Mouse (Mus musculus) megakaryocyte, embryonic 14.5 days (primary cell): ENCODE data around the gene Gm11273. TPM values are rescaled to one million over a fixed set of nuclear protein-coding genes. Genes with fewer than 3 reads are reported as not detected.
"Not testable (repeated sequence)": the region's sequence is repeated elsewhere in the genome, so short reads cannot be mapped to it uniquely, and the experiment has no call there.

Experiments
- H3K27me3 ChIP-seq: replicated peaks from 2 replicates; pipeline ENCODE3; 2012; ENCODE audit warnings: inconsistent platforms
- H3K36me3 ChIP-seq: replicated peaks from 2 replicates; pipeline ENCODE3; 2012; ENCODE audit warnings: low read length, inconsistent platforms, mixed read lengths
- H3K4me1 ChIP-seq: 2 replicates; pipeline ENCODE4 v1.6.1; 2012; ENCODE audit warnings: inconsistent platforms
- H3K4me3 ChIP-seq: replicated peaks from 2 replicates; pipeline ENCODE3; 2012; ENCODE audit warnings: moderate library complexity, mild to moderate bottlenecking, inconsistent platforms
- H3K9me3 ChIP-seq: 2 replicates; pipeline ENCODE4 v1.6.1; 2012; ENCODE audit warnings: inconsistent platforms
- FLI1 ChIP-seq: IDR thresholded peaks from 2 replicates; pipeline ENCODE4 v1.6.1; 2012; ENCODE audit warnings: low read length, inconsistent platforms, mixed read lengths
- GATA1 ChIP-seq: IDR thresholded peaks from 3 replicates; pipeline ENCODE4 v1.6.1; 2012; ENCODE audit warnings: mixed read lengths, low read length, inconsistent platforms, borderline replicate concordance
- polyA plus RNA-seq: library from polyadenylated mRNA; stranded (reverse); fragments of >175 nt; gene quantifications from 2 replicates; pipeline ENCODE4 v1.2.3, GENCODE M21; 2012; ENCODE audit warnings: low replicate concordance; ENCODE audit not compliant: insufficient read depth

Gene Gm11273
- 6.5 and 41.0 TPM in 2 replicates for polyA plus RNA-seq

- not testable (repeated sequence) for H3K4me1 ChIP-seq, H3K36me3 ChIP-seq, H3K27me3 ChIP-seq, H3K9me3 ChIP-seq, H3K4me3 ChIP-seq
Observed at GRCm38 (mm10) chr13:21501182-21501581, at the start of gene Gm11273. TSS of gene Gm11273 (minus strand) at chr13:21501418.

DNA sequence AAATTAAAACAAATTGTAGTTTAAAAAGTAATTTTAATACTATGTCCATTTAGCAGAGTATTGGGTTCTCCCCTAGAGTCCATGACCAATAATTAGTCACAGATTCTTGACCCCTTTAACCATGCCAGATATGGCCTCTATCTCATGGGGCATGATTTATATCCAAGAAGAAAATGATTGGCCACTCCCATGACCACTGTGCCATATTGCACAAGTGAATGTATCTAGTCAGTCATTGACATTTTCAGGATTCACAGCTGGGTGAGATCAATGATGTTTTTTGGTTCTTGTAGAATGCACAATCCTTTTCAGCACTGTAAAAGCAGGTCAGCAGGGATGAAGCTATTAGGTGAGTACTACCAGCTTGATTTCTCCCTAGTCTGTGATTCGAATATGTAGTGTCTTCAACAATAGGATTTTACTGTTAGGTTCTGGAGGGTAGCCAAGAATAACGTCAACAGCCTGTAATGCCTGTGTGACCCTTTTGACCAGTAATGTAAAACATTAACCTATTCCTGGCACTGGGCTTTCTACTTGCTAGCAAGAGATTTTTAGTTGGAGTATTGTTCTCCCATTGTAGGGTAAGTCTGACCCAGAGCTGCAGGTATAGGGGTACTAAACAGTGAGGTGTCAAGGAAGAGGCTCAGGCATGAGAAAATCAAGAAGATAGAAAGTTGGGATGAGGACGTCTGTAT is 49.3 kb upstream of the Gm11273 start:
- TF ChIP-seq GATA1 (no peak), FLI1 (no peak)
- no peaks in the 10 kb centered on the region for H3K4me1 ChIP-seq
- H3K36me3 ChIP-seq = no peaks in the 10 kb centered on the region
- H3K4me3 ChIP-seq = no peak overlapping the region
- H3K27me3 ChIP-seq = no peaks in the 10 kb centered on the region
- H3K9me3 ChIP-seq = no peaks in the 10 kb centered on the region

DNA sequence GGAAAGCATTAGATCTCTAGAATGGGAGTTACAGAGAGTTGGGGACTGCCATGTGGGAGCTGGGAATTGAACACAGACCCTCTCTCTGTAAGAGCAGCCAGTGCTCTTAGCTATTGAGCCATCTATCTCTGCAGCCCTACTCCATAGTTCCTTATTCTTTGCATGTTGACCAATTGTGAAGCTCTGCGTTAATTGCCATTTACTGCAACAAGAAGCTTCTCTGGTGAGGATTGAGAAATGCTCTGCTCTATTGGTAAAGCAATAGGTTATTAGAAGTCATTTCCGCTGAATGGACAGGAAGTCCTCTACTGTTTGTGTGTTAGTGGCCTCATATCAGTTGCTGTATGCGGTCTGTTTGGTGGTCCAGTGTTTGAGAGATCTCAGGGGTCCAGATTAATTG is 48.3 kb upstream of the Gm11273 start:
- Histone ChIP-seq H3K9me3 (no peaks in the 10 kb centered on the region), H3K4me1 (no peaks in the 10 kb centered on the region), H3K4me3 (no peak overlapping the region), H3K27me3 (no peaks in the 10 kb centered on the region), H3K36me3 (no peaks in the 10 kb centered on the region)
- TF ChIP-seq GATA1 = no peak
- TF ChIP-seq FLI1 = no peak

DNA sequence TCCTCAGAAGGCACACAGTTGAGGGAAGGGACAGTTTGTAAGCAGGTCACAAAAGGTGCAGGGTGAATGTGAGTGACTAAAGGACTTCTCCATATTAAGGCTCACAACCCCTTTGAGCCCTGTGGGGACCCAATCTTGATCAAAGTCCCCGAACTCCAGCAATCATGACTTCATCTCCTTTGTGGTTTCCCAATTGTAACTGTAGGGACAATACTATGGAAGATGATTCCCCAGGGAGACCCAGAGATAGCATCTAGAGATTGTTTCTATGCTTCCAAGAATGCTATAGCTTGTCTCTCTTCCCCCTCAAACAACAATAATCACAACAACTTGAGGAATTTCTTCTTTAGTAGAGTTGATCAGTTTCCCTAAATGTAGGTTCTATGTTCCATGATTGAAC is 41.5 kb upstream of the Gm11273 start, which contains the start of gene Olfr1366:
TSS of gene Olfr1366 (minus strand) at position 101 of the 400 bp plus-strand sequence.
- no peak for TF ChIP-seq GATA1
- TF ChIP-seq FLI1 = no peak
- no peaks in the 10 kb centered on the region for H3K4me1 ChIP-seq

GRCm38 (mm10) chr13:21530781-21531201 is 29.6 kb upstream of the Gm11273 start, which contains the start of gene Zkscan8:
TSS of gene Zkscan8 (minus strand) at chr13:21531120.
- peaks cover 1% of the 10 kb centered on the region for H3K27me3 ChIP-seq
- H3K4me1 ChIP-seq = peaks cover 10% of the 10 kb centered on the region
- H3K36me3 ChIP-seq = peaks cover 15% of the 10 kb centered on the region
- TF ChIP-seq FLI1 = 0 out of 2 replicates have a peak, but pooled peaks have one; percentile 15
- no peak for TF ChIP-seq GATA1
- H3K9me3 ChIP-seq = no peaks in the 10 kb centered on the region
- peak within 1 kb of the TSS; percentile 92 for H3K4me3 ChIP-seq

More for the DNA sequence above, 41.5 kb upstream of the Gm11273 start, which contains the start of gene Olfr1366:
- Histone ChIP-seq H3K9me3 (no peaks in the 10 kb centered on the region), H3K36me3 (no peaks in the 10 kb centered on the region), H3K4me3 (no peak within 1 kb of the TSS), H3K27me3 (peaks cover 8% of the 10 kb centered on the region)

DNA sequence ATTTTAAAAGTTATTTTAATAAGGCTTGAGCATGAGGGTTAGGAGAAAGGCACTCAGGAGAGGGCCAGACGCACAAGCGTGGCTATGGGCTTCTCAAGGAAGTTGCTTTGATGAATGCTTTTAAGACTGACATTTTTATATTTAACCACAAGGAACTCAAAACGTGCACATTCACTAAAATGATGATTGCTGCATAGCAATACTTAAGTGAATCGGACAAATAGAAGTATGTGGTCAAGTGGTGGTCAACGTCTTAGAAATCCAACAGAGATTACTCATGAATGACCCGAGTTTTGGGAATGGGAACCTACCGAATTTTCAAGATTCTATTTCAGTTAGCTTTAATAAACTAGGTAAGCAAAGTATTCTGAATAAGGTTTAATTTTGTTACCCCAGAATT is 28.9 kb upstream of the Gm11273 start:
- Histone ChIP-seq H3K36me3 (peaks cover 21% of the 10 kb centered on the region), H3K9me3 (no peaks in the 10 kb centered on the region), H3K4me1 (peaks cover 10% of the 10 kb centered on the region), H3K27me3 (peaks cover 1% of the 10 kb centered on the region), H3K4me3 (peak overlapping the region; percentile 92)
- TF ChIP-seq FLI1 (no peak), GATA1 (no peak)

- TF ChIP-seq FLI1 (no peak), GATA1 (no peak)
- H3K36me3 ChIP-seq = no peaks in the 10 kb centered on the region
- peak overlapping the region; percentile 92 for H3K4me3 ChIP-seq
- peaks cover 22% of the 10 kb centered on the region for H3K4me1 ChIP-seq
- no peaks in the 10 kb centered on the region for H3K27me3 ChIP-seq
- no peaks in the 10 kb centered on the region for H3K9me3 ChIP-seq
Observed at GRCm38 (mm10) chr13:21506221-21506649, 5.0 kb upstream of the Gm11273 start.

DNA sequence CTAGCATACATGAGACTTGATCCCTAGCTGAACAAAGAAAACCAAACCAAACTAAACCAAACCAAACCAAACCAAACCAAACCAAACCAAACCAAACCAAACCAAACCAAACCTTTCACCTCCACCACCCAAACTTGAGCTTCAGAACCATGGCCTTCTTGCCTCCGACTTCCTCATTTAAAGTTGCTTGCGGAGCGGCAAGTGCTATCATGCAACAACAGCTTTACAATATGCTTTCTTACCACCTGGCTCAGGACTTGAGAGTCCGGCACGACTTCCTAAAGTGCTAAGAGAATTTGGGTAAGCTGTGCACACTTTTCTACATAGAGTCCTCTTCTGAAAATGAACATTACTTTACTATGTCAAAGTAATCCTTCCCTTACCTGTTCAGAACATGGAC is 1.1 kb upstream of the Gm11273 start:
- no peak overlapping the region for H3K4me3 ChIP-seq
- no peaks in the 10 kb centered on the region for H3K9me3 ChIP-seq

GRCm38 (mm10) chr13:21495080-21495479 is 6.1 kb downstream of the Gm11273 start, which contains the start of gene AK157302:
TSS of gene AK157302 (plus strand) at chr13:21495223.
- no peak within 1 kb of the TSS for H3K4me3 ChIP-seq
- no peaks in the 10 kb centered on the region for H3K36me3 ChIP-seq
- no peaks in the 10 kb centered on the region for H3K9me3 ChIP-seq
- H3K27me3 ChIP-seq = peaks cover 1% of the 10 kb centered on the region
- TF ChIP-seq FLI1 = no peak
- TF ChIP-seq GATA1 = no peak
- no peaks in the 10 kb centered on the region for H3K4me1 ChIP-seq

More for the DNA sequence above, 1.1 kb upstream of the Gm11273 start:
- peaks cover 4% of the 10 kb centered on the region; the same call in 1 of the 2 replicates for H3K4me1 ChIP-seq
- no peaks in the 10 kb centered on the region for H3K36me3 ChIP-seq
- TF ChIP-seq FLI1 (no peak), GATA1 (no peak)
- H3K27me3 ChIP-seq = no peaks in the 10 kb centered on the region

- TF ChIP-seq GATA1 (no peak), FLI1 (no peak)
- Histone ChIP-seq H3K27me3 (peaks cover 1% of the 10 kb centered on the region), H3K4me3 (no peak overlapping the region)
Observed at GRCm38 (mm10) chr13:21492847-21493246, 8.4 kb downstream of the Gm11273 start.

More at GRCm38 (mm10) chr13:21492847-21493246, 8.4 kb downstream of the Gm11273 start:
- 0 out of 2 replicates have a peak, but pooled peaks cover 3% of the 10 kb centered on the region for H3K9me3 ChIP-seq
- no peaks in the 10 kb centered on the region for H3K36me3 ChIP-seq
- no peaks in the 10 kb centered on the region for H3K4me1 ChIP-seq
